Mouse (Mus musculus): Measurements from ENCODE around the gene Frem1. TPM values are rescaled to one million over a fixed set of nuclear protein-coding genes. Genes with fewer than 3 reads are reported as not detected.

Gene Frem1
- total RNA-seq (2021), result 1 to 10 TPM; 2.1 to 2.2 TPM
- long read RNA-seq, partial matches to known transcripts, result 0 of 2 reads
- long read RNA-seq, other reads (novel, unspliced or antisense), result 2 of 2 reads

GRCm38 (mm10) chr4:83051634-83052577, at the start of gene Frem1:
Gene Frem1 (minus strand): TSS chr4:83052339.
- no peak for DNase-seq (ENCODE audit: low spot score in 2 of 2)

GRCm38 (mm10) chr4:83099025-83099424, 46.9 kb upstream of the Frem1 start:
- no peak for DNase-seq (ENCODE audit: low spot score in 2 of 2)

- DNase-seq (ENCODE audit: low spot score in 2 of 2), result no peak
Measured at GRCm38 (mm10) chr4:83093941-83094340, 41.8 kb upstream of the Frem1 start.

DNA sequence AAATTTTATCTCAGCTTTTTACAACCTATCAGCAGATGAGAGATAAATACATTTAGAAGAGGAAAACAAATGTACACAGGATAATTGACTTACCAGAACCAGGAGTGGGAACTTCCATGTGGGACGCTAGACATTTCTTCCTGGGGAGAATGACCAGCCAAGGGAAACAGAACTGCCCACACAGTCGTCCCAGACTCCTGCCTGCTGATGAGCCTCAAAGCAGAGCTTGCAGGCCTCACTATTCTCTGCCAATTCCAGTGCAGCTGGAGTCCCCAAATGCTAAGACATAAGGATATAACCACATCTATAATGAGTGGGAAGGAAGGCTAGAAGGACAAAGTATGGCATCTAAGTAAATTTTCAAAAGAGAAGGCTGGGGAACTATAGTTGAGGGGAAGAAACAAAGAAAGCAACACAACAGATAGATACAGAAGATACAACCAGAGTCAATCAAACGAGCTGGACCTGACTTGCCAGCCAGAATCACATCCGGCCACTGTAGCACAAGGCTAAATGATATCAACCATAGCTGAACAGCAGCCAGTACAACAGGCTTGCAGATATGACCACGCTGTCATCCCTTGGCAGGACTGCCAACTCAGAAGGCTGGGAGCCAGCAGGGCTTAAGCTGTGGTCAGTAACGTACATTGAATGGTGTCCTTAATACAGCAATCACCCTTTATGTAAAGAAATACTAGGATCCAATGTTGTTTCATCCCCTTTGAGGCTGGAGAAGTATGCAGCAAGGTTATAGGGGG, 38.7 kb upstream of the Frem1 start:
- peak in 1 of 2 experiments; percentile 5 for DNase-seq (ENCODE audit: low spot score in 2 of 2)

DNA sequence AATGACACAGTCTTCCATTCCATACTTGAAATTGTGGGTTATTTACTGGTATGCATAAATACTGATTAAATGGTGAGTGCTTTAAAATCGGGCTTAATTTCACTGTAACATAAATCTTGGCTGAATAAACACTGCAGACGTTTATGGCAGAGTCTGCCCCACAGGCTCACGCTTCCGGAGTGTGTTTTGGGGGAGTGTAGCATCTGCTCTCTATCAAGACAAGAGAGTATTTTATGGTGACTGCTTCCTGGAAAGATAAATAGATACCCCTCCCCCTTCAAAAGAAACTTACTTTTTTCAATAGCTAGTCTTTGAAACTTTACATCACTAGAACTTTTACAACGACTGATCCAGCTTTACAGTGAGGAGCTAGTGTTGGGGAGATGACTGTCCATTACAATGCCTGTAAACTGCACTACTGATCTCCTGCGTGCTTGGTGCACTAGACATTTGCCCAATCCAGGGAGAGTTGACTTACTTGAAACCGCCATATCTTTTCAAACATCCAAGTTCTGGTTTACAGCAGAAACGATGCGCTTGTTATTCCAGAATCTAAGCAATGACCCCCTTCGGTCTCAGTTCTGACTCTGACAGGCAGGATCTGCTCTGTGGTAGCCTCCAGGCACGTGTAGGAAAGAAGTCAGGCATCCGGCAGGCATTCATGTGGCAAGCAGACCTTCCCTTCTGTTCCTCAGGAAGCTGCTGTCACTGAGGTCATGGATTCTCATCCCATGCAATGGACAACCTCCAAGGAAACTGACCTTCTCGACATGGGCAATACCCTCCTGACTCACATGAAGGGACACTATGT, 28.4 kb upstream of the Frem1 start:
- peak in 1 of 2 experiments; percentile 5 for DNase-seq (ENCODE audit: low spot score in 2 of 2)

DNA sequence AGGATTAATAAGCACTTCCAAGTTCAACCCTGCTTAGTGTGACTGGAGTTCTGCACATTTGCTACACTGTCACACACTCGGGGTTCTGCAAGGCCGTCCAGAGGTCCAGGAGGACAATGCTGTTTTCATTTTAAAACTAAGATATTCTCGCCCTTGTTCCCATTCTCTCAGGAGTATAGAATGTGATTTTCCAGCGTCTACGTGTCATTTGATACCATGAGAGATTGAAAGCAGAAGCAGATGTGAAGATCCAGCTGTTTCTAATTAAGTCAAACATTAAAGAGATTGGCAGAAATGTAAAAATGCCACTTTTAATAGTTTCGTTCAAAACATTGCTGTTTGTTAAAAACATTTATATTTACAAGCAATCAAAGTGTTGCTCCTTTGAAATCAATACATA, 12.1 kb upstream of the Frem1 start:
- DNase-seq (ENCODE audit: low spot score in 2 of 2), result no peak

GRCm38 (mm10) chr4:83061564-83061963, 9.4 kb upstream of the Frem1 start:
- DNase-seq (ENCODE audit: low spot score in 2 of 2), result no peak

DNA sequence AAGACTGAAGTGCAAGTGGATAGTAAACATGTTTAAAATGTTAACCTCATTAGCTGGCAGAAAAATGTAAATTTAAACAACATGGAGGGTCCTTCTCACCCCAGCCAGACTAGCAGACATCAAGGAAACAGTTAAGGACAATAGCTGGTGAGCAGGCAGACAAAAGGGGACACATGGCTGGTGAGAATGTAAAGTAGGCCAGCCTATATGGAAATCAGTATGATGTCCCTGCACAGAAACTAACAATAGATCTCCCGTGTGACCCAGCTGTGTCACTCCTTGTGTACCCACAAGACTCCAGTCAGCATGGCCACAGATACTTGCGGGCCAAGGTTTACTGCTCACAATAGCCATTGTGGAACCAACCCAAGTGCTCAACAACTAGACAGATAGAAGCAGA, 6.5 kb upstream of the Frem1 start:
- no peak for DNase-seq (ENCODE audit: low spot score in 2 of 2)

DNA sequence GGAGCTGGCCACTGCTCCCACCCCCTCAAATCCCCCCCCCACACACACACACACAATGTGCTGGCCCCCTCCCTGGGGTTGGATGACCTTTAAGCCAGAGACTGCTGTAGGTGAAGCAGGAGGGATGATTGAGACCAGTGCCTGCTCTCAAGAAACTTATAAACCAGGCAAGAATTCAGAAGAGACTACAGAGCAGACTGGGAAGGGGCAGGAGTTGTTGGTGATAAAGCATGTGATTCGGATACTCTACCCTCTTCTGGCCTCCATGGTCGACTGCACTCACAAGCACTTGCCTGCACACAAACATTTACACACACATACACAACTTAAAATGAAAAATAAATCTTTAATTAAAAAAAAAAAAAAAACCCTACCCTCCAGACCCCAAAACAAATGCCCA, 6.0 kb upstream of the Frem1 start:
- DNase-seq (ENCODE audit: low spot score in 2 of 2), result no peak

GRCm38 (mm10) chr4:83056496-83056895, 4.4 kb upstream of the Frem1 start:
- DNase-seq (ENCODE audit: low spot score in 2 of 2), result no peak

- no peak for DNase-seq (ENCODE audit: low spot score in 2 of 2)
Measured at GRCm38 (mm10) chr4:83055444-83055843, 3.3 kb upstream of the Frem1 start.

DNA sequence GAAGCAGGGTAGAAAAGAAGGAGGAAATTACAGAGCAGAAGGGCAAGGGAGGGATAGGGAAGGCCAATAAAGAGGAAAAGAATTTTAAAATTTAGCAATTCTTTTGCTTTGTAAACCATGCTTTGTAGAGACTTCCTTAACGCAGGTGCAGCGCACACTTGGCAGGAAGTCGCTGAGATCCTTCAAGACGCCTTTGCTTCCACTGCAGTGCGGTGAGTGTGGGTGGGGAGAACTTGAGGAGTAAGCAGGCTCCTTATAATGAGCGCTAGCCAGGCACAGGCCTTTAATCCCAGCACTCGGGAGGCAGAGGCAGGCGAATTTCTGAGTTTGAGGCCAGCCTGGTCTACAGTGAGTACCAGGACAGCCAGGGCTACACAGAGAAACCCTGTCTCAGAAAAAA, 1.1 kb upstream of the Frem1 start:
- no peak for DNase-seq (ENCODE audit: low spot score in 2 of 2)

DNA sequence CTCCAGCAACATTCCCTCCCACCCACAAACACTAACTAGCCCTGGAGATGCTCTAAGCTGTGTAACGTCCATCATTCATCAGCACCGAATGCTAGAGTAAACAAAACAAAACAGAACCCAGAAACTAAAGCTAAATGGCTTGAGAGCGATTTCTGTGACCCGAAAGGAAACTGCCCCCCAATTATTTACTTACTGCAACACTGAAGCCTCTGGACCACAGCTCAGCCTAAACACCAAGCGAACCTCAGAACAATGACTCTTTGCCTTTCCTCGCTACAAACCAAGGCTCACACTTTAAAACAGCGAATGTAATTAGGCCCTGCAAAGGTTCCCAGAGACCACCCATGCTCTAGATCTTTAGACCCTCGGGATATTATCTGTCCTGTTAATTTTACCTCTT, 963 bp downstream of the Frem1 start:
- DNase-seq (ENCODE audit: low spot score in 2 of 2), result no peak

GRCm38 (mm10) chr4:83050151-83050796, 1.9 kb downstream of the Frem1 start:
- no peak for DNase-seq (ENCODE audit: low spot score in 2 of 2)

- no peak for DNase-seq (ENCODE audit: low spot score in 2 of 2)
Measured at GRCm38 (mm10) chr4:83049288-83049687, 2.9 kb downstream of the Frem1 start.

GRCm38 (mm10) chr4:83048561-83048960, 3.6 kb downstream of the Frem1 start:
- no peak for DNase-seq (ENCODE audit: low spot score in 2 of 2)

- DNase-seq (ENCODE audit: low spot score in 2 of 2), result no peak
Measured at GRCm38 (mm10) chr4:83046806-83047205, 5.3 kb downstream of the Frem1 start.

GRCm38 (mm10) chr4:83046069-83046468, 6.1 kb downstream of the Frem1 start:
- DNase-seq (ENCODE audit: low spot score in 2 of 2), result no peak

DNA sequence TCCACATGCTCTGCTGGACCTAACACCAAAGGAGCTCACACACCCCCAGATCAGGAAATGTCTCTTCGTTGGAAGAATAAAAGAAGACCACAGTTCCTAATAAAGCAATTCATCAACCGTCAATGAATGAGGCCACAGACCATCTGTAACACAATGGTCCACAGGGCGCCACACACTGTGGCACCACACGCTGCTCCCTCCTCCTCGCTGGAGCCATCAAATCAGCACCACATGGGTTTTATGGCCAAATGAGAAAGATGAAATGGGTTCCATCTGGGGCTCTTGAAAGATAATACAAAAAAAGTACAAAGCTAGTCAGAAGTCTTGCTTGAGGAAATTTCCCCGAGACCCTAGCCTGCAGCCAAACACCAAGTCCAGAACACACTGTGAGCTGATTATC, 6.9 kb downstream of the Frem1 start:
- DNase-seq (ENCODE audit: low spot score in 2 of 2), result no peak

DNA sequence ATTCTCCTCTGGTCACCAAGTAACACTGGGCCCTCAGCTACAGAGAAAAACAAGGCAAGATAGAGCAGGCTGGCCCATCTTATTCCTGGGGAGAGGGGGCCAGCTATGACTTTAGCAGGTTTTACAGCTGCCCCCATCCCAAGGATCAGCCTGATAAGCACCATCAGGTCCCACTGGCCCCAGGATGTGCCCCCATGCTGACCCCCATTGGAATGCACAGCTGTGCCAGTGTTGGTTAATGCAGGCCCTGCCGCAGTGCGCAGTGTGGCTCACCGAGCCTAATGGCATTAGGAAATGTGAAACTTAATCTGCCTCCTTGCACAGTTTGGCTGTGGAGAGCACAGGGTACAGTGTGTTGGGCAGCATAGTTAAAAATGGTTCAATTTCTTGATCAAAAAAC, 11.4 kb downstream of the Frem1 start:
- DNase-seq (ENCODE audit: low spot score in 2 of 2), result no peak

GRCm38 (mm10) chr4:83032780-83033179, 19.4 kb downstream of the Frem1 start:
- DNase-seq (ENCODE audit: low spot score in 2 of 2), result no peak

All from layer of hippocampus, adult 18-20 months (tissue).